Mouse (Mus musculus) liver, postnatal 0 days (tissue): ENCODE measurements around the gene Snx9.

Experiments
- CTCF ChIP-seq: sonication (generic); IDR thresholded peaks from 2 replicates; pipeline ENCODE4 v1.5.1; 2016; ENCODE audit warnings: antibody characterized with exemption, low read depth
- EP300 ChIP-seq: IDR thresholded peaks from 2 replicates; pipeline ENCODE4 v1.6.1; 2016; ENCODE audit warnings: antibody characterized with exemption, low read depth, mild to moderate bottlenecking

DNA sequence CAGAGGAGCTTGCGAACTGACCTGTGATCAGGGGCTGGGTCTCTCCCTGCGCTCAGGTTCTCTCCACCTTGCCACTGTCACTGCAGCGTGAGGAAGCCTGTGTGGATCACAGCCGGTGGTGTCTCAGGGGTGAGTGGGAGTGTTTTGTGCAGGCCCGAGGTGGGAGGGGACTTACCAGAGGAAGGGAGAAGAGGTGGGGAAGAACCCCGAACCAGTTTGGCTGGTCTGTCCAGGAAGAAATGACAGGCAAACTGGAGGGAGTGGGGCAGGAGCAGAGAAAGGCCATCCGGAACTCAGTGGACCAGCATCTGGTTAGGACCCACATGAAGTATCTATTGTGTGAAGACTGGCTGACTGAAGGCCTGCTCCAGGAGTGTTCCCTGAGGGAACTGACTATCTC is 118.0 kb downstream of the Snx9 start:
- no peak for TF ChIP-seq CTCF
- TF ChIP-seq EP300 = no peak
